Mouse (Mus musculus) adrenal gland, postnatal 0 days (tissue): ENCODE measurements around the gene Tnnc1. TPM values are rescaled to one million over a fixed set of nuclear protein-coding genes. Genes with fewer than 3 reads are reported as not detected.

Source experiments
- polyA plus RNA-seq: library from polyadenylated mRNA; unstranded; fragments of >200 nt; fragmentation: Nextera tagmentation; extraction: Ambion mirVana; gene quantifications from 2 replicates; pipeline ENCODE4 v1.2.1, GENCODE M21; 2015

The Tnnc1 gene
- polyA plus RNA-seq, result 5.5 and 6.1 TPM in 2 replicates

DNA sequence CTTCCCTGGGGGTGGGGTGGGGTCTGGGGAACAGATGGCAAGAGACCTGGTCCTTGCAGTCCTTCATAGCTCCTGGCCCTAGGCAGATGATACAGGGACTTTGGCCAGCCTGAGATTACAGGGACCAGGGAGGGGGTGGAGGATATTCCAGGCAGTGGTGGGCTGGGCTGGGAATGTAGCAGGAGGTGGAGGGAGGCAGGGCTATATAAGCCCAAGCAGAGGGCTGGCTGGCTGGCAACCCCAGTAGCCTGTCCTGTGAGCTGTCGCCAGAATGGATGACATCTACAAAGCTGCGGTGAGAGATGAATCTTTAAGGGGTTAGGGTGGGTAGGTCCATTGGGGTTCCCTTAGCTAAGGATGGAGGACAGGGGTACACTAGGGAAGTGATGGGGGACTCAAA lies at the start of gene Tnnc1:
Tnnc1 (plus strand) TSS at position 229 of the 400 bp plus-strand sequence.

GRCm38 (mm10) chr14:31168425-31168824 lies 39.7 kb upstream of the Tnnc1 start, which contains the start of gene Stab1:
TSS of gene Stab1 (minus strand) at chr14:31168641.

DNA sequence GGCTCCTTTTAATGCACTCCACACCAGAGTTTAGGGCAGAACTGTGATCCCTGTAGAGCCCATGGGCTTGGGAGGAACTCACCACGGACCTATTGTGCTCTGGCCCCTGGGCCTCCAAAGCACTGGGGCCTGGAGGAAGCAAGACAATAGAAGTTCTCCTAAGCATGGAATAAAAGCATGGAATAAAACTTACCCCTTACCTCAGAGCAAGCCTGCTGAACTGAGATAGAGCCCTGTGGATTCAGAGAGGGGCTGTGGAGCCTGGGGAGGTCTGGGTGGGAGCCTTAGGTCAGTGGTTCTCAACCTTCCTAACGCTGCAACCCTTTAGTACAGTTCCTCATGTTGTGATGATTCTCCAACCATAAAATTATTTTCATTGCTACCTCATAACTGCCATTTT lies 8.7 kb downstream of the Tnnc1 start, which contains the start of gene Nisch:
Nisch (minus strand) TSS at position 101 of the 400 bp plus-strand sequence.

DNA sequence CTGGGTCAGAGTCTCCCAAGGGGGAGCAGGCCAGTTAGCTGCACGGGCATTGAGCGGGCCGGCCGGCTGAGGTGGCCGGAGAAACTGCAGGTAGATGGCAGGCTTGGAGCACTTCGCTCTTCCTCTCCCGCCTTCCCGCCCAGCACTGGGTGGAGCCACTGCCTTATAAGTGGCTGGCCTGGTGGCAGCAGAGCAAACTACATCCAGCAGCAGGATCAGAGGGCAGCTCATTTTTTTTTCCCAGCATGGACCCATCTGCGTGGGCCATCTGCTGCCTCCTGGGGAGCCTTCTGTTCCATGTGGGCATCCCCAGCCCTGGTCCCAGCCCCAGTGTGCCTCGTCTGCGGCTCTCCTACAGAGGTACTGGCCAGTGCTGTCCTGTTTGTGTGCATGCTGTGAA lies 9.6 kb downstream of the Tnnc1 start, which contains the start of gene Sema3g:
Sema3g (plus strand) TSS at position 195 of the 400 bp plus-strand sequence.

DNA sequence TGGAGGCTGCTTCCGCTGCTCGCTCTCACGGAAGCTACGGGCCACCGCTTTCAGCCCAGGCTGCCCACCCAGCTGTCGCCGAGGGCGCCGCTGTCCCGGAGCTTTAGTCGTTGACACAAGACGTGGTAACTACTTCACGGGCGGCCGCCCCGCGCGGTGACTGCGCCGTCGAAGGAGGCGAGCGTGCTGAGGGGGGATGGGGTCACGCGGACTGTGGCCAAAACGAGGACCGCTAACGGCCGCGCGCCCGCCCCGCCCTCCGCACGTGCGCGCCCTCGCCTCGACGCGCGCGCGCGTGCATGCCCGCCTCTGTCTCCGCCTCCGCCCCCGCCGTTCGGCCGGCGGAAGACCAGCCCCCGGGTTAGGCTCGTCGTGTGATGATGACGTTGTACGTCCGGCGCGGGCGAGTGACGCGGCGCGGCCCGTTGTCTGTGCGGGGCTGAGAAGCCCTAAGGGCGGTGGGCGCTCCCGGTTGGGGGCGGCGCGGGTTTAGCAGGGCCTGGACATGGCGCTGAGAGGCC lies 43.0 kb downstream of the Tnnc1 start, which contains the start of the genes Phf7 and Bap1:
Phf7 (minus strand) TSS at position 234 of the 521 bp plus-strand sequence.
Bap1 (plus strand) TSS at position 367 of the 521 bp plus-strand sequence.

Other genes starting within 250 kb of the Tnnc1 start
- 83.1 and 91.9 TPM in 2 replicates for gene Glt8d1, start 206.9 kb upstream of the Tnnc1 start, polyA plus RNA-seq
- gene Spcs1, start 206.6 kb upstream of the Tnnc1 start, polyA plus RNA-seq, result 938 and 1,152 TPM in 2 replicates
- gene Pbrm1, start 189.2 kb upstream of the Tnnc1 start, polyA plus RNA-seq, result 55.7 and 64.4 TPM in 2 replicates
- gene Gnl3, start 189.2 kb upstream of the Tnnc1 start, polyA plus RNA-seq, result 44.1 and 67.6 TPM in 2 replicates
- 228 and 387 TPM in 2 replicates for gene Smim4, start 79.4 kb upstream of the Tnnc1 start, polyA plus RNA-seq
- gene Nt5dc2, start 77.3 kb upstream of the Tnnc1 start, polyA plus RNA-seq, result 91.1 and 124 TPM in 2 replicates
- 33.5 and 39.1 TPM in 2 replicates for gene Stab1, start 39.7 kb upstream of the Tnnc1 start, polyA plus RNA-seq
- gene Nisch, start 8.6 kb downstream of the Tnnc1 start, polyA plus RNA-seq, result 151 and 183 TPM in 2 replicates
- gene Sema3g, start 9.5 kb downstream of the Tnnc1 start, polyA plus RNA-seq, result 1.0 and 1.5 TPM in 2 replicates
- gene Phf7, start 43.0 kb downstream of the Tnnc1 start, polyA plus RNA-seq, result 14.6 and 16.4 TPM in 2 replicates
- gene Bap1, start 43.1 kb downstream of the Tnnc1 start, polyA plus RNA-seq, result 34.6 and 44.1 TPM in 2 replicates
- gene Dnah1, start 115.6 kb downstream of the Tnnc1 start, polyA plus RNA-seq, result 2.4 and 3.7 TPM in 2 replicates
- 28.5 and 34.7 TPM in 2 replicates for gene Capn7, start 128.3 kb downstream of the Tnnc1 start, polyA plus RNA-seq
- gene Sh3bp5, start 227.8 kb downstream of the Tnnc1 start, polyA plus RNA-seq, result 31.4 and 55.7 TPM in 2 replicates